In the genomic region with DNA sequence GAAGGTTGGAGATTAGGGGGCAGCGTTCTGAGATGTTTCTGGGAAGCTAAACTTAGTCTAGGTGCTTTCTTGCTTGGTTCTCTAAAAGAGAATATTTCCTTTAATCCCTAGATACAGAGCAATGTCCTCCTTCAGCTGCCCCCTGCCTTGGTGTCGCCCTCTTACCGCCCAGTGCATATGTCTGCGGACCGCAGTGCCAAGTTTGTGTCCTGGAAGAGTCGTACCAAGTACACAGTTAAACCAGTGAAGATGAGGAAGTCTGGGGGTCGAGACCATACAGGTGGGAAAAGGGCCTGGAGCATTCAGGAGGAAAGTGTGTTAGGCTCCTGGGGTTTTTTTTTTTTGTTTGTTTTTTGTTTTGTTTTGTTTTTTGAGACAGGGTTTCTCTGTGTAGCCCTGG, we compare ENCODE assay signal across 11 mouse cellular contexts. TPM values are rescaled to one million over a fixed set of nuclear protein-coding genes. Genes with fewer than 3 reads are reported as not detected.
DNase-seq lines count a peak whose midpoint lies in the region; ATAC-seq lines count a peak whose summit lies in the region.
"Had no signal": no experiment of that assay in that cellular context is flagged by ENCODE, and none has a peak within 500 bp of the region (broad histone marks: within the 10 kb centered on the region; RNA-seq: fewer than 3 reads in every experiment).

No protein-coding gene starts in this region.

- H3K9ac ChIP-seq in neural tube, embryonic 11.5 days (ENCODE audit: low read length), result no peak overlapping the region
- H3K9ac ChIP-seq in liver, embryonic 12.5 days, result peak overlapping the region; percentile 77
- H3K9ac ChIP-seq in stomach, embryonic 15.5 days, result no peak overlapping the region

- H3K4me3 ChIP-seq in neural tube, embryonic 11.5 days (ENCODE audit: low read depth, low read length), result no peak overlapping the region
- H3K4me3 ChIP-seq in liver, embryonic 12.5 days, result peak overlapping the region; percentile 80
- no peak overlapping the region for H3K4me3 ChIP-seq in stomach, embryonic 15.5 days (replicated peaks)

- peaks cover 2% of the 10 kb centered on the region for H3K36me3 ChIP-seq in neural tube, embryonic 11.5 days (ENCODE audit: control insufficient read depth, insufficient read depth, low read length)
- peaks cover 20% of the 10 kb centered on the region for H3K36me3 ChIP-seq in liver, embryonic 12.5 days
- no peaks in the 10 kb centered on the region; the same call in 1 of the 2 replicates for H3K36me3 ChIP-seq in stomach, embryonic 15.5 days

- no peaks in the 10 kb centered on the region for H3K27me3 ChIP-seq in neural tube, embryonic 11.5 days (ENCODE audit: control insufficient read depth, insufficient read depth, low read length)
- no peaks in the 10 kb centered on the region for H3K27me3 ChIP-seq in liver, embryonic 12.5 days (replicated peaks)
- no peaks in the 10 kb centered on the region for H3K27me3 ChIP-seq in stomach, embryonic 15.5 days (replicated peaks)

- ATAC-seq in neural tube, embryonic 11.5 days (ENCODE audit: insufficient read depth, low FRiP score, low TSS enrichment), result no peak
- ATAC-seq in liver, embryonic 12.5 days, result no peak
- ATAC-seq in stomach, embryonic 15.5 days (ENCODE audit: insufficient read depth, low FRiP score, low read depth), result no peak
- ATAC-seq in inflammation-experienced regulatory T-cells, adult 6 months, result no peak

- peak; percentile 90 for DNase-seq in heart, adult 11 months
- DNase-seq in heart, adult 8-10 months (ENCODE audit: low spot score), result no peak
- no peak for DNase-seq in neural tube, embryonic 11.5 days (ENCODE audit: low spot score)
- no peak for DNase-seq in neural tube, embryonic 10.5 days (ENCODE audit: extremely low spot score, low spot score)
- DNase-seq in adrenal gland, postnatal 4 days (ENCODE audit: low spot score in 2 of 2), result no peak
- DNase-seq: kidney, postnatal 14 days; right cerebral cortex, adult 18-20 months; thymus, adult 2 months had no signal

- WGBS in neural tube, embryonic 11.5 days, result 93% methylated on average over 7 of the region's 7 CpGs
- WGBS in liver, embryonic 12.5 days (ENCODE audit: insufficient replicate concordance), result 82% methylated on average over 7 of the region's 7 CpGs
- WGBS in stomach, embryonic 15.5 days, result 90% methylated on average over 7 of the region's 7 CpGs

- peak overlapping the region; percentile 95 for H3K4me2 ChIP-seq in neural tube, embryonic 11.5 days (ENCODE audit: low read depth)
- H3K4me2 ChIP-seq in liver, embryonic 12.5 days, result peak overlapping the region; percentile 97
- H3K4me2 ChIP-seq in stomach, embryonic 15.5 days, result peak overlapping the region; percentile 57; the same call in 1 of the 2 replicates

- no peaks in the 10 kb centered on the region for H3K9me3 ChIP-seq in neural tube, embryonic 11.5 days (ENCODE audit: control insufficient read depth, low read length)
- H3K9me3 ChIP-seq in liver, embryonic 12.5 days (replicated peaks), result no peaks in the 10 kb centered on the region
- no peaks in the 10 kb centered on the region for H3K9me3 ChIP-seq in stomach, embryonic 15.5 days

- H3K27ac ChIP-seq in neural tube, embryonic 11.5 days (ENCODE audit: low read depth, low read length), result no peak overlapping the region
- H3K27ac ChIP-seq in liver, embryonic 12.5 days, result no peak overlapping the region
- no peak overlapping the region for H3K27ac ChIP-seq in stomach, embryonic 15.5 days

- peaks cover 31% of the 10 kb centered on the region for H3K4me1 ChIP-seq in neural tube, embryonic 11.5 days (ENCODE audit: control insufficient read depth, insufficient read depth, low read length)
- peaks cover 54% of the 10 kb centered on the region for H3K4me1 ChIP-seq in liver, embryonic 12.5 days
- H3K4me1 ChIP-seq in stomach, embryonic 15.5 days, result peaks cover 43% of the 10 kb centered on the region

RNA-seq across cellular contexts. Expression of a gene that starts 1.2 kb away (rescaled TPM):
- total RNA-seq in heart, adult 8-10 months (2022), result 100 to 1,000 TPM; 115 to 133 (median 125) TPM
- 104 and 113 TPM in 2 replicates for polyA plus RNA-seq in neural tube, embryonic 11.5 days (2014; fragmentation: Nextera tagmentation; extraction: Ambion mirVana)
- 95.0 and 106 TPM in 2 replicates for polyA plus RNA-seq in liver, embryonic 12.5 days (2016; fragmentation: Nextera tagmentation; extraction: Ambion mirVana)
- 112 and 126 TPM in 2 replicates for polyA plus RNA-seq in stomach, embryonic 15.5 days (2015; fragmentation: Nextera tagmentation; extraction: Ambion mirVana)
- total RNA-seq in adrenal gland, postnatal 4 days (2021), result 100 to 1,000 TPM; 109 to 135 TPM
- polyA plus RNA-seq in inflammation-experienced regulatory T-cells, adult 6 months (2017; shearing (Covaris generic)), result 10 to 100 TPM; 59.1 to 81.9 (median 60.2) TPM

RNA-seq across cellular contexts. Expression of a gene that starts 1.5 kb away (rescaled TPM):
- total RNA-seq in heart, adult 8-10 months (2022), result 10 to 100 TPM; 27.5 to 29.1 (median 28.5) TPM
- polyA plus RNA-seq in neural tube, embryonic 11.5 days (2014; fragmentation: Nextera tagmentation; extraction: Ambion mirVana), result 36.4 and 38.4 TPM in 2 replicates
- polyA plus RNA-seq in liver, embryonic 12.5 days (2016; fragmentation: Nextera tagmentation; extraction: Ambion mirVana), result 6.3 and 6.6 TPM in 2 replicates
- polyA plus RNA-seq in stomach, embryonic 15.5 days (2015; fragmentation: Nextera tagmentation; extraction: Ambion mirVana), result 38.4 and 41.4 TPM in 2 replicates
- total RNA-seq in adrenal gland, postnatal 4 days (2021), result 10 to 100 TPM; 33.5 to 34.3 TPM
- polyA plus RNA-seq in inflammation-experienced regulatory T-cells, adult 6 months (2017; shearing (Covaris generic)), result 10 to 100 TPM in 1 of 3 experiments, 1 to 10 TPM in 2; 7.6 to 10.1 (median 9.1) TPM

RNA-seq across cellular contexts. Expression of a gene that starts 2.9 kb away (rescaled TPM):
- total RNA-seq in heart, adult 8-10 months (2022), result 10 to 100 TPM; 16.5 to 21.2 (median 18.7) TPM
- polyA plus RNA-seq in neural tube, embryonic 11.5 days (2014; fragmentation: Nextera tagmentation; extraction: Ambion mirVana), result 31.7 and 37.0 TPM in 2 replicates
- 16.9 and 18.3 TPM in 2 replicates for polyA plus RNA-seq in liver, embryonic 12.5 days (2016; fragmentation: Nextera tagmentation; extraction: Ambion mirVana)
- 42.9 and 49.5 TPM in 2 replicates for polyA plus RNA-seq in stomach, embryonic 15.5 days (2015; fragmentation: Nextera tagmentation; extraction: Ambion mirVana)
- total RNA-seq in adrenal gland, postnatal 4 days (2021), result 10 to 100 TPM; 88.3 to 97.5 TPM
- 1 to 10 TPM; 1.7 to 4.1 (median 2.5) TPM for polyA plus RNA-seq in inflammation-experienced regulatory T-cells, adult 6 months (2017; shearing (Covaris generic))

RNA-seq across cellular contexts. Expression of a gene that starts 18.0 kb away (rescaled TPM):
- 1 to 10 TPM; 1.8 to 3.5 (median 2.1) TPM for total RNA-seq in heart, adult 8-10 months (2022)
- 32.9 and 35.8 TPM in 2 replicates for polyA plus RNA-seq in neural tube, embryonic 11.5 days (2014; fragmentation: Nextera tagmentation; extraction: Ambion mirVana)
- polyA plus RNA-seq in liver, embryonic 12.5 days (2016; fragmentation: Nextera tagmentation; extraction: Ambion mirVana), result 16.8 and 17.7 TPM in 2 replicates
- 87.6 and 89.8 TPM in 2 replicates for polyA plus RNA-seq in stomach, embryonic 15.5 days (2015; fragmentation: Nextera tagmentation; extraction: Ambion mirVana)
- total RNA-seq in adrenal gland, postnatal 4 days (2021), result 10 to 100 TPM; 42.2 to 54.1 TPM
- not detected for polyA plus RNA-seq in inflammation-experienced regulatory T-cells, adult 6 months (2017; shearing (Covaris generic))

RNA-seq across cellular contexts. Expression of a gene that starts 26.9 kb away (rescaled TPM):
- 10 to 100 TPM; 10.5 to 13.7 (median 12.4) TPM for total RNA-seq in heart, adult 8-10 months (2022)
- polyA plus RNA-seq in neural tube, embryonic 11.5 days (2014; fragmentation: Nextera tagmentation; extraction: Ambion mirVana), result 49.8 and 53.5 TPM in 2 replicates
- 37.0 and 37.3 TPM in 2 replicates for polyA plus RNA-seq in liver, embryonic 12.5 days (2016; fragmentation: Nextera tagmentation; extraction: Ambion mirVana)
- 53.2 and 57.2 TPM in 2 replicates for polyA plus RNA-seq in stomach, embryonic 15.5 days (2015; fragmentation: Nextera tagmentation; extraction: Ambion mirVana)
- total RNA-seq in adrenal gland, postnatal 4 days (2021), result 10 to 100 TPM; 25.2 to 26.9 TPM
- 10 to 100 TPM; 47.3 to 50.7 (median 47.7) TPM for polyA plus RNA-seq in inflammation-experienced regulatory T-cells, adult 6 months (2017; shearing (Covaris generic))
